Comparison of ENCODE assay signal across 11 mouse cellular contexts in the genomic region with DNA sequence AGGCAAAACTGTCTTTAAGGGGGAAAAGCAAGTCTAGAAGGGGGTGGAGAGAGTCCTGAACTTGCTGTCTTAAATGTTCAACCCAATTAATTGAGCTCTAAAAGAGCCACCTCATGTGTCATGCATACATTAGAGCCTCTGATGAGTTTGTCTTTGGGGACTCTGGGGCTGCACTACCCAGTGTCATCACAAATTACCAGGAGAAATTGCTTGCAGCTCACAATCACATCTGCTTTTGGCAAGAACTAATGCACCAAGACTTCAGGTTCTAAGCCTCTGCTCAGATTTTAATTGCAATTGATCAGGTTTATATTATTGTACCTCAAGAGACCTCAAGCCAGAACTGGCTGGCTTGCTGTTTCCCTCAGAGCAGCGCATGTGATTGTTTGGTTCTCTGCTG. TPM values are rescaled to one million over a fixed set of nuclear protein-coding genes. Genes with fewer than 3 reads are reported as not detected.
DNase-seq lines count a peak whose midpoint lies in the region; ATAC-seq and TF ChIP-seq lines count a peak whose summit lies in the region.
"Had no signal": no experiment of that assay in that cellular context is flagged by ENCODE, and none has a peak within 500 bp of the region (broad histone marks: within the 10 kb centered on the region; RNA-seq: fewer than 3 reads in every experiment).

No protein-coding gene starts in this region.

- ATAC-seq in heart, postnatal 0 days (ENCODE audit: insufficient read depth, low read depth) = no peak
- no peak for ATAC-seq in limb, embryonic 14.5 days (ENCODE audit: low FRiP score, low read depth)

- TF ChIP-seq POLR2A in limb, embryonic 14.5 days (IDR thresholded peaks at IDR 0.05; ENCODE audit: borderline replicate concordance, extremely low read depth, insufficient read depth, insufficient read length) = no peak

- 0 out of 2 replicates have a peak overlapping the region, but pooled peaks have one; percentile 19 for H3K9ac ChIP-seq in heart, postnatal 0 days (replicated peaks; ENCODE audit: low read depth, low read length)
- H3K9ac ChIP-seq in limb, embryonic 14.5 days (ENCODE audit: low read depth, low read length, severe bottlenecking) = no peak overlapping the region

- no peak for TF ChIP-seq EP300 in heart, postnatal 0 days (IDR thresholded peaks at IDR 0.05; ENCODE audit: low read depth)

- DNase-seq in adrenal gland, adult (ENCODE audit: inconsistent age in 2 of 2, low spot score in 1 of 2) = peak; percentile 34 to 86
- no peak for DNase-seq in adrenal gland, postnatal 10 days
- DNase-seq in heart, postnatal 0 days (ENCODE audit: low spot score) = no peak
- DNase-seq in heart, postnatal 4 days = no peak
- peak; percentile 54 to 62 for DNase-seq in cerebellum, postnatal 25 days
- no peak for DNase-seq in limb, embryonic 14.5 days (ENCODE audit: low spot score)
- no peak for DNase-seq in testis, postnatal 14 days (ENCODE audit: low spot score)
- no peak for DNase-seq in right cerebral cortex, adult 2 months (ENCODE audit: low spot score in 2 of 2)
- DNase-seq: kidney, adult 11 months; layer of hippocampus, postnatal 36 days; lung, postnatal 10 days had no signal

- TF ChIP-seq CTCF in heart, postnatal 0 days (IDR thresholded peaks at IDR 0.05; ENCODE audit: low read depth) = no peak

- WGBS in heart, postnatal 0 days = 60% methylated on average over 1 of the region's 1 CpGs
- WGBS in limb, embryonic 14.5 days = 61% methylated on average over 1 of the region's 1 CpGs

- H3K9me3 ChIP-seq in heart, postnatal 0 days (replicated peaks; ENCODE audit: control insufficient read depth, low read length) = no peaks in the 10 kb centered on the region
- H3K9me3 ChIP-seq in limb, embryonic 14.5 days (ENCODE audit: control insufficient read depth, low read length) = no peaks in the 10 kb centered on the region

- H3K36me3 ChIP-seq in heart, postnatal 0 days (replicated peaks; ENCODE audit: control insufficient read depth, insufficient read depth, low read length) = no peaks in the 10 kb centered on the region
- H3K36me3 ChIP-seq in limb, embryonic 14.5 days (ENCODE audit: control insufficient read depth, insufficient read depth, low read length) = no peaks in the 10 kb centered on the region

- H3K27me3 ChIP-seq in heart, postnatal 0 days (ENCODE audit: control insufficient read depth, insufficient read depth, low read length) = no peaks in the 10 kb centered on the region
- H3K27me3 ChIP-seq in limb, embryonic 14.5 days (ENCODE audit: control insufficient read depth, insufficient read depth, low read length) = no peaks in the 10 kb centered on the region

- H3K4me1 ChIP-seq in heart, postnatal 0 days (ENCODE audit: control insufficient read depth, insufficient read depth) = no peaks in the 10 kb centered on the region
- H3K4me1 ChIP-seq in limb, embryonic 14.5 days (ENCODE audit: control insufficient read depth, insufficient read depth, low read length) = 0 out of 2 replicates have a peak, but pooled peaks cover 3% of the 10 kb centered on the region

- H3K27ac ChIP-seq in heart, postnatal 0 days (ENCODE audit: low read depth) = no peak overlapping the region
- H3K27ac ChIP-seq in limb, embryonic 14.5 days (replicated peaks; ENCODE audit: low read depth, low read length) = no peak overlapping the region

- H3K4me2 ChIP-seq in heart, postnatal 0 days (ENCODE audit: low read depth, low read length) = peak overlapping the region; percentile 47
- H3K4me2 ChIP-seq in limb, embryonic 14.5 days (replicated peaks; ENCODE audit: low read depth, low read length, severe bottlenecking) = 0 out of 2 replicates have a peak overlapping the region, but pooled peaks have one; percentile 14

- H3K4me3 ChIP-seq in heart, postnatal 0 days (ENCODE audit: low read depth, low read length) = peak overlapping the region; percentile 6; the same call in 1 of the 2 replicates
- H3K4me3 ChIP-seq in limb, embryonic 14.5 days (replicated peaks; ENCODE audit: low read length) = no peak overlapping the region

RNA-seq across cellular contexts. Expression of gene Etv1, which starts 4.1 kb away (rescaled TPM):
- 10 to 100 TPM; 33.4 to 42.8 TPM for total RNA-seq in adrenal gland, postnatal 10 days (2021)
- 18.2 and 31.9 TPM in 2 replicates for total RNA-seq in heart, postnatal 0 days (2014; rRNA removed; ENCODE audit: low replicate concordance)
- polyA plus RNA-seq in heart, postnatal 0 days (2015; fragmentation: Nextera tagmentation; extraction: Ambion mirVana) = 24.8 TPM in 2 replicates
- 10 to 100 TPM; 19.4 to 19.7 TPM for total RNA-seq in heart, postnatal 4 days (2021)
- 10.6 and 13.5 TPM in 2 replicates for polyA plus RNA-seq in limb, embryonic 14.5 days (2012; rRNA removed)
- polyA plus RNA-seq in limb, embryonic 14.5 days (2014; fragmentation: Nextera tagmentation; extraction: Ambion mirVana) = 22.1 and 25.5 TPM in 2 replicates

Comparison
In these comparisons a context has a peak if more than half of its experiments do, and no peak if none do; other contexts are left out.
1. DNase-seq: peak in adrenal gland, adult (2 of 2) and cerebellum, postnatal 25 days (2 of 2); none in adrenal gland, postnatal 10 days (single experiment), heart, postnatal 0 days (single experiment), heart, postnatal 4 days (single experiment), limb, embryonic 14.5 days (single experiment), testis, postnatal 14 days (single experiment) and right cerebral cortex, adult 2 months (0 of 2).